Mouse (Mus musculus): Measurements from ENCODE around the gene Ifnl3. TPM values are rescaled to one million over a fixed set of nuclear protein-coding genes. Genes with fewer than 3 reads are reported as not detected.

The Ifnl3 gene
- total RNA-seq, 2 experiments from 2014 or later = not detected

Small RNA genes within 50 kb of the gene (microRNA-seq; reads per million reads assigned to microRNA genes)
- 1.4 to 2.5 reads per million in 2 experiments for gene Mir7049

Other genes starting within 250 kb of the Ifnl3 start
- 10 to 100 TPM; 40.5 to 41.4 TPM for gene Eid2b, start 245.1 kb upstream of the Ifnl3 start, total RNA-seq (2021)
- 1 to 10 TPM; 2.4 to 3.0 TPM for gene Selenov, start 231.7 kb upstream of the Ifnl3 start, total RNA-seq (2021)
- gene Dll3, start 220.6 kb upstream of the Ifnl3 start, total RNA-seq (2021) = 1 to 10 TPM; 4.9 to 5.1 TPM
- 10 to 100 TPM; 40.1 to 44.8 TPM for gene Timm50, start 210.8 kb upstream of the Ifnl3 start, total RNA-seq (2021)
- gene Supt5, start 184.1 kb upstream of the Ifnl3 start, total RNA-seq (2021) = 100 to 1,000 TPM; 109 TPM
- 100 to 1,000 TPM; 464 to 499 TPM for gene Rps16, start 172.2 kb upstream of the Ifnl3 start, total RNA-seq (2021)
- 10 to 100 TPM; 11.6 to 12.3 TPM for gene Plekhg2, start 150.2 kb upstream of the Ifnl3 start, total RNA-seq (2021)
- gene Zfp36, start 142.6 kb upstream of the Ifnl3 start, total RNA-seq (2021) = 1 to 10 TPM; 3.6 to 3.9 TPM
- 10 to 100 TPM; 19.3 to 20.1 TPM for gene Med29, start 130.1 kb upstream of the Ifnl3 start, total RNA-seq (2021)
- gene Paf1, start 129.9 kb upstream of the Ifnl3 start, total RNA-seq (2021) = 10 to 100 TPM; 73.5 to 74.2 TPM
- 1 to 10 TPM; 3.2 to 3.8 TPM for gene Gmfg, start 85.4 kb upstream of the Ifnl3 start, total RNA-seq (2021)
- gene Lrfn1, start 70.9 kb upstream of the Ifnl3 start, total RNA-seq (2021) = 10 to 100 TPM; 80.1 to 83.1 TPM
- gene Ifnl2, start 12.4 kb upstream of the Ifnl3 start, total RNA-seq (2021) = not detected
- not detected for gene Sycn, start 18.0 kb downstream of the Ifnl3 start, total RNA-seq (2021)
- under 1 TPM; 0.33 to 0.62 TPM for gene Nccrp1, start 24.4 kb downstream of the Ifnl3 start, total RNA-seq (2021)
- gene Samd4b, start 75.3 kb downstream of the Ifnl3 start, total RNA-seq (2021) = 10 to 100 TPM; 69.5 to 71.6 TPM
- gene Pak4, start 75.3 kb downstream of the Ifnl3 start, total RNA-seq (2021) = 10 to 100 TPM; 11.6 to 14.6 TPM
- 1 to 10 TPM; 1.0 to 1.9 TPM for gene Acp7, start 108.5 kb downstream of the Ifnl3 start, total RNA-seq (2021)
- 10 to 100 TPM; 14.5 to 15.7 TPM for gene Fbxo27, start 170.0 kb downstream of the Ifnl3 start, total RNA-seq (2021)
- gene Fbxo17, start 194.0 kb downstream of the Ifnl3 start, total RNA-seq (2021) = under 1 TPM; 0.88 to 0.97 TPM
- gene Mrps12, start 219.0 kb downstream of the Ifnl3 start, total RNA-seq (2021) = 10 to 100 TPM; 55.4 to 66.9 TPM
- gene Sars2, start 219.2 kb downstream of the Ifnl3 start, total RNA-seq (2021) = 10 to 100 TPM; 14.4 to 15.0 TPM
- under 1 TPM in 1 of 2 experiments, not detected in 1; 0.41 TPM for gene Ccer2, start 233.3 kb downstream of the Ifnl3 start, total RNA-seq (2021)
- 100 to 1,000 TPM; 325 to 336 TPM for gene Sirt2, start 243.9 kb downstream of the Ifnl3 start, total RNA-seq (2021)
- gene Nfkbib, start 244.7 kb downstream of the Ifnl3 start, total RNA-seq (2021) = 10 to 100 TPM; 31.4 to 33.9 TPM